Mouse (Mus musculus): ENCODE results near the gene Gm10840. TPM values are rescaled to one million over a fixed set of nuclear protein-coding genes. Genes with fewer than 3 reads are reported as not detected.
"Not testable (repeated sequence)": the region's sequence is repeated elsewhere in the genome, so short reads cannot be mapped to it uniquely, and the experiment has no call there.

The Gm10840 gene
- total RNA-seq (2021) = not detected in 2 replicates
- long read RNA-seq = 0 reads

- no peak for DNase-seq
These were observed at the start of gene Gm10840, which contains the start of gene Limd2 for GRCm38 (mm10) chr11:106160841-106161721. Gm10840 (plus strand) TSS chr11:106160850. Limd2 (minus strand) TSS chr11:106160860.

- no peak for DNase-seq
These were observed 49.0 kb upstream of the Gm10840 start for GRCm38 (mm10) chr11:106111688-106112087.

- no peak for DNase-seq
These were observed 38.4 kb upstream of the Gm10840 start for GRCm38 (mm10) chr11:106122221-106122620.

GRCm38 (mm10) chr11:106122736-106123135 is 37.9 kb upstream of the Gm10840 start:
- no peak for DNase-seq

- DNase-seq = no peak
These were observed 35.9 kb upstream of the Gm10840 start for GRCm38 (mm10) chr11:106124784-106125183.

- no peak for DNase-seq
These were observed 34.8 kb upstream of the Gm10840 start for GRCm38 (mm10) chr11:106125827-106126226.

- DNase-seq = not testable (repeated sequence)
These were observed 33.8 kb upstream of the Gm10840 start for GRCm38 (mm10) chr11:106126727-106127373.

- no peak for DNase-seq
These were observed 31.2 kb upstream of the Gm10840 start for GRCm38 (mm10) chr11:106129477-106129876.

- no peak for DNase-seq
These were observed 28.1 kb upstream of the Gm10840 start for GRCm38 (mm10) chr11:106132516-106132915.

- peak; percentile 88 for DNase-seq
These were observed 25.8 kb upstream of the Gm10840 start for GRCm38 (mm10) chr11:106134580-106135528.

GRCm38 (mm10) chr11:106151219-106151618 is 9.4 kb upstream of the Gm10840 start:
- no peak for DNase-seq

- no peak for DNase-seq
These were observed 8.5 kb upstream of the Gm10840 start for GRCm38 (mm10) chr11:106152132-106152531.

- DNase-seq = no peak
These were observed 6.6 kb upstream of the Gm10840 start for GRCm38 (mm10) chr11:106154091-106154490.

- no peak for DNase-seq
These were observed 5.9 kb upstream of the Gm10840 start for GRCm38 (mm10) chr11:106154770-106155169.

GRCm38 (mm10) chr11:106155761-106156160 is 4.9 kb upstream of the Gm10840 start:
- no peak for DNase-seq

- DNase-seq = no peak
These were observed 4.4 kb upstream of the Gm10840 start for GRCm38 (mm10) chr11:106156257-106156656.

- no peak for DNase-seq
These were observed 3.5 kb upstream of the Gm10840 start for GRCm38 (mm10) chr11:106157154-106157553.

GRCm38 (mm10) chr11:106158081-106158929 is 2.3 kb upstream of the Gm10840 start:
- no peak for DNase-seq

GRCm38 (mm10) chr11:106158930-106159215 is 1.8 kb upstream of the Gm10840 start:
- no peak for DNase-seq

GRCm38 (mm10) chr11:106159216-106159920 is 1.3 kb upstream of the Gm10840 start:
- DNase-seq = no peak
